Comparison of ENCODE assay signal across 22 mouse cellular contexts in genomic region chr5:53953797-53954196, GRCm38 (mm10). TPM values are rescaled to one million over a fixed set of nuclear protein-coding genes. Genes with fewer than 3 reads are reported as not detected.
DNase-seq lines count a peak whose midpoint lies in the region; ATAC-seq and TF ChIP-seq lines count a peak whose summit lies in the region.
"Had no signal": no experiment of that assay in that cellular context is flagged by ENCODE, and none has a peak within 500 bp of the region (broad histone marks: within the 10 kb centered on the region; RNA-seq: fewer than 3 reads in every experiment).

No protein-coding gene starts in this region.

- ATAC-seq in embryonic facial prominence, embryonic 15.5 days (ENCODE audit: insufficient number of reproducible peaks, low FRiP score, low TSS enrichment, low read depth): no peak
- 0 out of 2 replicates have a peak, but pooled peaks have one; percentile 27 for ATAC-seq in intestine, embryonic 15.5 days
- ATAC-seq in intestine, postnatal 0 days: no peak
- no peak for ATAC-seq in stomach, postnatal 0 days (ENCODE audit: low FRiP score, low TSS enrichment)
- ATAC-seq: forebrain, embryonic 14.5 days; forebrain, embryonic 16.5 days had no signal

- H3K27me3 ChIP-seq in embryonic facial prominence, embryonic 15.5 days: no peaks in the 10 kb centered on the region
- no peaks in the 10 kb centered on the region for H3K27me3 ChIP-seq in embryonic facial prominence, embryonic 10.5 days (replicated peaks; ENCODE audit: low read depth, poor library complexity, severe bottlenecking)
- no peaks in the 10 kb centered on the region for H3K27me3 ChIP-seq in intestine, embryonic 15.5 days (replicated peaks)
- no peaks in the 10 kb centered on the region for H3K27me3 ChIP-seq in intestine, postnatal 0 days (replicated peaks; ENCODE audit: control insufficient read depth, insufficient read depth, low read length)
- no peaks in the 10 kb centered on the region for H3K27me3 ChIP-seq in stomach, postnatal 0 days (ENCODE audit: control insufficient read depth, insufficient read depth, low read length)
- H3K27me3 ChIP-seq: embryonic facial prominence, embryonic 12.5 days; forebrain, embryonic 12.5 days had no signal

- no peak for TF ChIP-seq CTCF in intestine, postnatal 0 days (IDR thresholded peaks at IDR 0.05; ENCODE audit: low read depth)
- TF ChIP-seq CTCF in stomach, postnatal 0 days (IDR thresholded peaks at IDR 0.05; ENCODE audit: low read depth): no peak

- no peak for TF ChIP-seq EP300 in stomach, postnatal 0 days (optimal IDR thresholded peaks at IDR 0.05)

- H3K9me3 ChIP-seq in embryonic facial prominence, embryonic 15.5 days (replicated peaks): no peaks in the 10 kb centered on the region
- H3K9me3 ChIP-seq in embryonic facial prominence, embryonic 10.5 days: no peaks in the 10 kb centered on the region
- no peaks in the 10 kb centered on the region for H3K9me3 ChIP-seq in intestine, embryonic 15.5 days
- no peaks in the 10 kb centered on the region for H3K9me3 ChIP-seq in intestine, postnatal 0 days (ENCODE audit: control insufficient read depth)
- no peaks in the 10 kb centered on the region for H3K9me3 ChIP-seq in stomach, postnatal 0 days (ENCODE audit: control insufficient read depth, low read length)
- H3K9me3 ChIP-seq: embryonic facial prominence, embryonic 12.5 days; forebrain, embryonic 10.5 days; forebrain, embryonic 12.5 days had no signal

- 80% methylated on average over 2 of the region's 2 CpGs for WGBS in embryonic facial prominence, embryonic 15.5 days
- WGBS in embryonic facial prominence, embryonic 10.5 days: 88% methylated on average over 2 of the region's 2 CpGs
- WGBS in intestine, embryonic 15.5 days: 79% methylated on average over 2 of the region's 2 CpGs
- WGBS in intestine, postnatal 0 days: 62% methylated on average over 2 of the region's 2 CpGs
- WGBS in stomach, postnatal 0 days: 68% methylated on average over 2 of the region's 2 CpGs

- H3K4me3 ChIP-seq in embryonic facial prominence, embryonic 15.5 days (replicated peaks): no peak overlapping the region
- no peak overlapping the region for H3K4me3 ChIP-seq in embryonic facial prominence, embryonic 10.5 days
- H3K4me3 ChIP-seq in intestine, embryonic 15.5 days (replicated peaks): no peak overlapping the region
- H3K4me3 ChIP-seq in intestine, postnatal 0 days (ENCODE audit: low read depth, low read length): no peak overlapping the region
- H3K4me3 ChIP-seq in stomach, postnatal 0 days (ENCODE audit: low read depth, low read length): no peak overlapping the region
- H3K4me3 ChIP-seq: embryonic facial prominence, embryonic 12.5 days; erythroblast, embryonic 14.5 days; forebrain, embryonic 10.5 days; forebrain, embryonic 12.5 days had no signal

- H3K9ac ChIP-seq in embryonic facial prominence, embryonic 15.5 days: no peak overlapping the region
- no peak overlapping the region for H3K9ac ChIP-seq in intestine, embryonic 15.5 days
- H3K9ac ChIP-seq in intestine, postnatal 0 days (ENCODE audit: low read depth, low read length): no peak overlapping the region
- H3K9ac ChIP-seq in stomach, postnatal 0 days (ENCODE audit: low read length): no peak overlapping the region
- H3K9ac ChIP-seq: embryonic facial prominence, embryonic 12.5 days; forebrain, embryonic 12.5 days had no signal

- H3K4me2 ChIP-seq in embryonic facial prominence, embryonic 15.5 days (replicated peaks): no peak overlapping the region
- H3K4me2 ChIP-seq in intestine, embryonic 15.5 days (replicated peaks): no peak overlapping the region
- no peak overlapping the region for H3K4me2 ChIP-seq in intestine, postnatal 0 days (replicated peaks; ENCODE audit: low read depth)
- H3K4me2 ChIP-seq in stomach, postnatal 0 days (replicated peaks; ENCODE audit: low read depth): no peak overlapping the region
- H3K4me2 ChIP-seq: embryonic facial prominence, embryonic 12.5 days; forebrain, embryonic 12.5 days had no signal

- no peaks in the 10 kb centered on the region for H3K36me3 ChIP-seq in embryonic facial prominence, embryonic 15.5 days
- no peaks in the 10 kb centered on the region for H3K36me3 ChIP-seq in embryonic facial prominence, embryonic 10.5 days (replicated peaks)
- no peaks in the 10 kb centered on the region for H3K36me3 ChIP-seq in intestine, embryonic 15.5 days
- no peaks in the 10 kb centered on the region for H3K36me3 ChIP-seq in intestine, postnatal 0 days (ENCODE audit: control insufficient read depth, insufficient read depth)
- no peaks in the 10 kb centered on the region for H3K36me3 ChIP-seq in stomach, postnatal 0 days (ENCODE audit: control insufficient read depth, insufficient read depth, low read length)
- H3K36me3 ChIP-seq: embryonic facial prominence, embryonic 12.5 days; forebrain, embryonic 10.5 days; forebrain, embryonic 12.5 days had no signal

- peak overlapping the region; percentile 40; the same call in 1 of the 2 replicates for H3K27ac ChIP-seq in embryonic facial prominence, embryonic 15.5 days (replicated peaks)
- H3K27ac ChIP-seq in embryonic facial prominence, embryonic 10.5 days (replicated peaks): no peak overlapping the region
- H3K27ac ChIP-seq in intestine, embryonic 15.5 days: no peak overlapping the region
- no peak overlapping the region for H3K27ac ChIP-seq in intestine, postnatal 0 days (ENCODE audit: low read depth, low read length)
- H3K27ac ChIP-seq in stomach, postnatal 0 days (replicated peaks): peak overlapping the region; percentile 50; the same call in 1 of the 2 replicates
- H3K27ac ChIP-seq: embryonic facial prominence, embryonic 12.5 days; forebrain, embryonic 10.5 days; forebrain, embryonic 12.5 days had no signal

- 0 out of 2 replicates have a peak, but pooled peaks cover 4% of the 10 kb centered on the region for H3K4me1 ChIP-seq in embryonic facial prominence, embryonic 15.5 days
- 0 out of 2 replicates have a peak, but pooled peaks cover 4% of the 10 kb centered on the region for H3K4me1 ChIP-seq in embryonic facial prominence, embryonic 10.5 days
- 0 out of 2 replicates have a peak, but pooled peaks cover 4% of the 10 kb centered on the region for H3K4me1 ChIP-seq in intestine, embryonic 15.5 days (replicated peaks)
- 0 out of 2 replicates have a peak, but pooled peaks cover 4% of the 10 kb centered on the region for H3K4me1 ChIP-seq in intestine, postnatal 0 days (replicated peaks; ENCODE audit: control insufficient read depth, insufficient read depth, low read length)
- no peaks in the 10 kb centered on the region; the same call in 1 of the 2 replicates for H3K4me1 ChIP-seq in stomach, postnatal 0 days (replicated peaks; ENCODE audit: control insufficient read depth, insufficient read depth)
- H3K4me1 ChIP-seq: embryonic facial prominence, embryonic 12.5 days; forebrain, embryonic 12.5 days had no signal

- DNase-seq in embryonic facial prominence, embryonic 10.5 days (ENCODE audit: low spot score): no peak
- no peak for DNase-seq in stomach, postnatal 0 days (ENCODE audit: low spot score)
- no peak for DNase-seq in right cerebral cortex, adult 18-20 months
- DNase-seq: adrenal gland, adult 2 months; adrenal gland, postnatal 10 days; adrenal gland, postnatal 25 days; cerebellum, adult 11 months; cerebellum, adult 18-20 months; cerebellum, adult 8-10 months; cerebellum, adult 9-11 months; cerebellum, postnatal 14 days; cerebellum, postnatal 36 days; embryo, embryonic 11 days had no signal

RNA-seq across cellular contexts. Expression of gene Stim2, which starts 44.5 kb away (rescaled TPM):
- polyA plus RNA-seq in embryonic facial prominence, embryonic 15.5 days (2015; fragmentation: Nextera tagmentation; extraction: Ambion mirVana): 23.5 and 24.4 TPM in 2 replicates
- 13.9 and 14.3 TPM in 2 replicates for polyA plus RNA-seq in embryonic facial prominence, embryonic 10.5 days (2016; fragmentation: Nextera tagmentation; extraction: Ambion mirVana)
- 16.1 and 17.8 TPM in 2 replicates for polyA plus RNA-seq in intestine, embryonic 15.5 days (2015; fragmentation: Nextera tagmentation; extraction: Ambion mirVana)
- 13.9 and 14.1 TPM in 2 replicates for polyA plus RNA-seq in intestine, postnatal 0 days (2015; fragmentation: Nextera tagmentation; extraction: Ambion mirVana)
- 14.0 TPM in 2 replicates for polyA plus RNA-seq in stomach, postnatal 0 days (2015; fragmentation: Nextera tagmentation; extraction: Ambion mirVana)

Comparison
In these comparisons a context has a peak if more than half of its experiments do, and no peak if none do; other contexts are left out.
1. H3K27ac ChIP-seq: peak in embryonic facial prominence, embryonic 15.5 days (single experiment) and stomach, postnatal 0 days (single experiment); none in embryonic facial prominence, embryonic 10.5 days (single experiment), intestine, embryonic 15.5 days (single experiment) and intestine, postnatal 0 days (single experiment).